Mouse (Mus musculus): ENCODE results near the gene Tmem43. TPM values are rescaled to one million over a fixed set of nuclear protein-coding genes. Genes with fewer than 3 reads are reported as not detected.
A peak's percentile ranks its signal among the peaks of the same experiment; 100 is the strongest.

Gene Tmem43
- total RNA-seq, 1 experiment = 87.5 TPM

GRCm38 (mm10) chr6:91509326-91509725, 35.8 kb downstream of the Tmem43 start:
- no peak overlapping the region for H3K27ac ChIP-seq (ENCODE audit: insufficient read depth, low read depth, low read length, poor library complexity, severe bottlenecking)
- peak; percentile 39; the same call in 1 of the 2 replicates for TF ChIP-seq ZC3H11A (IDR thresholded peaks at IDR 0.05; ENCODE audit: borderline replicate concordance, low read depth, low read length)
- no peak for TF ChIP-seq ZNF384 (IDR thresholded peaks at IDR 0.05; ENCODE audit: low read depth, low read length)
- no peaks in the 10 kb centered on the region for H3K9me3 ChIP-seq (ENCODE audit: control insufficient read depth, insufficient read depth, low read depth, low read length)
- no peak overlapping the region for H3K4me3 ChIP-seq (ENCODE audit: insufficient read depth in 1 of 2, low read depth in 1 of 2, low read length in 2 of 2, poor library complexity in 1 of 2, severe bottlenecking in 1 of 2)
- in situ Hi-C loops (cut with MboI; ENCODE audit: low sequenced_read_pairs in 2 of 2, unreplicated experiment in 2 of 2) = no loop called here
- DNase-seq (ENCODE audit: low read depth, low spot score) = no peak
- H3K4me1 ChIP-seq (ENCODE audit: control insufficient read depth in 2 of 2, insufficient read depth in 2 of 2, low read length in 2 of 2, poor library complexity in 1 of 2) = peaks cover 0 to 2% of the 10 kb centered on the region in 2 experiments; a peak in 1 of 4 replicates
- H3K9ac ChIP-seq (ENCODE audit: insufficient read depth, low read depth, low read length, poor library complexity, severe bottlenecking) = no peak overlapping the region
- peaks cover 33% of the 10 kb centered on the region; the same call in 1 of the 2 replicates for H3K36me3 ChIP-seq (ENCODE audit: control insufficient read depth, insufficient read depth, low read length, poor library complexity, severe bottlenecking)

- H3K27ac ChIP-seq (ENCODE audit: insufficient read depth, low read depth, low read length, poor library complexity, severe bottlenecking) = no peak overlapping the region
- TF ChIP-seq CHD2 (IDR thresholded peaks at IDR 0.05; ENCODE audit: low read depth, low read length) (no peak), ZNF384 (IDR thresholded peaks at IDR 0.05; ENCODE audit: low read depth, low read length) (no peak), MAFK (IDR thresholded peaks at IDR 0.05; ENCODE audit: insufficient read depth, low read depth, low read length) (no peak), HCFC1 (IDR thresholded peaks at IDR 0.05; ENCODE audit: borderline replicate concordance, insufficient read depth, low read length) (no peak), ZC3H11A (IDR thresholded peaks at IDR 0.05; ENCODE audit: borderline replicate concordance, low read depth, low read length) (no peak)
- peaks cover 25% of the 10 kb centered on the region; the same call in 1 of the 2 replicates for H3K36me3 ChIP-seq (ENCODE audit: control insufficient read depth, insufficient read depth, low read length, poor library complexity, severe bottlenecking)
These were observed 36.7 kb downstream of the Tmem43 start for GRCm38 (mm10) chr6:91510211-91510610.

GRCm38 (mm10) chr6:91514135-91514534, 40.6 kb downstream of the Tmem43 start:
- H3K36me3 ChIP-seq (ENCODE audit: control insufficient read depth, insufficient read depth, low read length, poor library complexity, severe bottlenecking) = peaks cover 9% of the 10 kb centered on the region
- H3K9ac ChIP-seq (ENCODE audit: insufficient read depth, low read depth, low read length, poor library complexity, severe bottlenecking) = no peak overlapping the region
- no peaks in the 10 kb centered on the region for H3K9me3 ChIP-seq (ENCODE audit: control insufficient read depth, insufficient read depth, low read depth, low read length)
- TF ChIP-seq HCFC1 (IDR thresholded peaks at IDR 0.05; ENCODE audit: borderline replicate concordance, insufficient read depth, low read length) (no peak), ZNF384 (IDR thresholded peaks at IDR 0.05; ENCODE audit: low read depth, low read length) (no peak), MAFK (IDR thresholded peaks at IDR 0.05; ENCODE audit: insufficient read depth, low read depth, low read length) (no peak), CHD2 (IDR thresholded peaks at IDR 0.05; ENCODE audit: low read depth, low read length) (no peak), ZC3H11A (IDR thresholded peaks at IDR 0.05; ENCODE audit: borderline replicate concordance, low read depth, low read length) (no peak)
- H3K4me3 ChIP-seq (ENCODE audit: insufficient read depth in 1 of 2, low read depth in 1 of 2, low read length in 2 of 2, poor library complexity in 1 of 2, severe bottlenecking in 1 of 2) = no peak overlapping the region
- in situ Hi-C loops (cut with MboI; ENCODE audit: low sequenced_read_pairs in 2 of 2, unreplicated experiment in 2 of 2) = no loop called here
- no peak for DNase-seq (ENCODE audit: low read depth, low spot score)
- H3K4me1 ChIP-seq (ENCODE audit: control insufficient read depth in 2 of 2, insufficient read depth in 2 of 2, low read length in 2 of 2, poor library complexity in 1 of 2) = peaks cover 3 to 5% of the 10 kb centered on the region in 2 experiments; a peak in 3 of 4 replicates
- no peak overlapping the region for H3K27ac ChIP-seq (ENCODE audit: insufficient read depth, low read depth, low read length, poor library complexity, severe bottlenecking)

More at GRCm38 (mm10) chr6:91510211-91510610, 36.7 kb downstream of the Tmem43 start:
- Histone ChIP-seq H3K4me1 (ENCODE audit: control insufficient read depth in 2 of 2, insufficient read depth in 2 of 2, low read length in 2 of 2, poor library complexity in 1 of 2) (peaks cover 2 to 3% of the 10 kb centered on the region in 2 experiments; a peak in 3 of 4 replicates), H3K4me3 (ENCODE audit: insufficient read depth in 1 of 2, low read depth in 1 of 2, low read length in 2 of 2, poor library complexity in 1 of 2, severe bottlenecking in 1 of 2) (peak overlapping the region in 1 of 2 experiments; percentile 8; a peak in 1 of 4 replicates), H3K9ac (ENCODE audit: insufficient read depth, low read depth, low read length, poor library complexity, severe bottlenecking) (0 out of 2 replicates have a peak overlapping the region, but pooled peaks have one; percentile 3), H3K9me3 (ENCODE audit: control insufficient read depth, insufficient read depth, low read depth, low read length) (no peaks in the 10 kb centered on the region)
- no peak for DNase-seq (ENCODE audit: low read depth, low spot score)
- in situ Hi-C loops (cut with MboI; ENCODE audit: low sequenced_read_pairs in 2 of 2, unreplicated experiment in 2 of 2) = no loop called here

GRCm38 (mm10) chr6:91514737-91515362, 41.3 kb downstream of the Tmem43 start:
- Histone ChIP-seq H3K4me3 (ENCODE audit: insufficient read depth in 1 of 2, low read depth in 1 of 2, low read length in 2 of 2, poor library complexity in 1 of 2, severe bottlenecking in 1 of 2) (peak overlapping the region; percentile 79 to 80), H3K9me3 (ENCODE audit: control insufficient read depth, insufficient read depth, low read depth, low read length) (no peaks in the 10 kb centered on the region), H3K27ac (ENCODE audit: insufficient read depth, low read depth, low read length, poor library complexity, severe bottlenecking) (no peak overlapping the region), H3K4me1 (ENCODE audit: control insufficient read depth in 2 of 2, insufficient read depth in 2 of 2, low read length in 2 of 2, poor library complexity in 1 of 2) (peaks cover 3 to 5% of the 10 kb centered on the region in 2 experiments; a peak in 3 of 4 replicates), H3K9ac (ENCODE audit: insufficient read depth, low read depth, low read length, poor library complexity, severe bottlenecking) (peak overlapping the region; percentile 82), H3K36me3 (ENCODE audit: control insufficient read depth, insufficient read depth, low read length, poor library complexity, severe bottlenecking) (peaks cover 9% of the 10 kb centered on the region)
- in situ Hi-C loops (cut with MboI; ENCODE audit: low sequenced_read_pairs in 2 of 2, unreplicated experiment in 2 of 2) = no loop called here
- DNase-seq (ENCODE audit: low read depth, low spot score) = no peak
- TF ChIP-seq HCFC1 (IDR thresholded peaks at IDR 0.05; ENCODE audit: borderline replicate concordance, insufficient read depth, low read length) = no peak
- no peak for TF ChIP-seq ZC3H11A (IDR thresholded peaks at IDR 0.05; ENCODE audit: borderline replicate concordance, low read depth, low read length)
- TF ChIP-seq CHD2 (IDR thresholded peaks at IDR 0.05; ENCODE audit: low read depth, low read length) = no peak

Measured in ES-E14 (cell line).